Mouse (Mus musculus) spleen, postnatal 4 days (tissue): ENCODE data around the gene Efna5.

Experiments used
- DNase-seq, 2 experiments: peaks; one replicate each; pipeline ENCODE4 v3.0.0; 2022; ENCODE audit warnings: low spot score in 2 of 2

Gene Efna5

DNA sequence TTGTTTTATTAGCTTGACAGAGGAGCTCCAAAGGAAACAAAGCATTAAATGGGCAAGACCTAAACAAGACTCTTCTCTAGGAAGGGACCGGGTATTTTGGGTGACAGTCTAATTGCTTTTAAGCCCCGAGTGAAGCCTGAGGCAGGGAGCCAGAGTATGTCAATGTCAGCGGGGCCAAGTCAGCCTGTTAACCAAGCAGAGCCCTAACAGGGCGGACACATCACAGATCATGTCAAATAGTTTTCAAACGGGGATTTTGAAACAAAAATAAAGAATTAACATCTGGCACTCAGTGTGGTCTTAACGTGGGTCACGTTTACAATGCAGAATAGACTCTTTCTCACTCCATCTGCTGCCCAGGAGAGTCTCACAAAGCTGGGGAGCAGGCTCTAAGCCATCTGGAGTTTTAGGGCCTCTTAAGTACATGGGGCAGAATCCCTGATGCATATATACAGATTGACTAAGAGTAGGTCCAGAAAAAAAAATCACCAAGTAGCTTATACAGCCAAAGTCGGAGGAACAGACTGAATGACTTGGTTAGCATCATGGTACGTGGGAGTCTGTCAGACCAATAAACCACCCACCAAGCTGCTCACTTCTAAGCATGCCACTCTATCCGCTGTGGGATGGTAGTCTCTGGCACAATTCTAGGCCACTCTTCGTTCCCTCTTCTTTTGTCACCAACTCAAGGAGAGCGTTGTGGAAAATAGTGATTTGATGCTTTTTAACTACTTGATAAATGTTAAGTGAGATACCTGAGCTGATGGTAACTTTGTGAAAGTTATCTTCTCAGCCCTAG lies 223.1 kb downstream of the Efna5 start:
- DNase-seq, result no peak

GRCm38 (mm10) chr17:62657051-62657450 lies 224.1 kb downstream of the Efna5 start:
- no peak for DNase-seq

DNA sequence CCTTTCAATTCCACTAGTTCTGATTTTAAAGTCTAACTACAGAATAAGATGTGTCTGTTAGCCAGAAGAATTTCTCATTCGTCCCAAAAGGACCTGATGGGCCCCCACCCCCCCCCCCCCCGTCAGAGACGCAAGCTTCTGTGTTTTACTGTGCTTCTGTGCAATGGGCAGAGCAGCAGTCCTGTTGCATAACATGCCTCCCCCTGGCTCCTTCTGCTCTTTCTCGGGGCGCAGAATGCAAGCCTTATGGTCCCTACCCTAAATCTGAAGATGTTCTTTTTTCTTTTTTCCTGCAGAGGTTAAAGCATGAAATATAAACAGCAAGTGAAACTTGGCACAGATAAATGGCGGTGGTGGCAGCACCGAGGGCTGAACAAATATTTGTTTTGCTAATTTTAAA lies 224.5 kb downstream of the Efna5 start:
- DNase-seq, result no peak

DNA sequence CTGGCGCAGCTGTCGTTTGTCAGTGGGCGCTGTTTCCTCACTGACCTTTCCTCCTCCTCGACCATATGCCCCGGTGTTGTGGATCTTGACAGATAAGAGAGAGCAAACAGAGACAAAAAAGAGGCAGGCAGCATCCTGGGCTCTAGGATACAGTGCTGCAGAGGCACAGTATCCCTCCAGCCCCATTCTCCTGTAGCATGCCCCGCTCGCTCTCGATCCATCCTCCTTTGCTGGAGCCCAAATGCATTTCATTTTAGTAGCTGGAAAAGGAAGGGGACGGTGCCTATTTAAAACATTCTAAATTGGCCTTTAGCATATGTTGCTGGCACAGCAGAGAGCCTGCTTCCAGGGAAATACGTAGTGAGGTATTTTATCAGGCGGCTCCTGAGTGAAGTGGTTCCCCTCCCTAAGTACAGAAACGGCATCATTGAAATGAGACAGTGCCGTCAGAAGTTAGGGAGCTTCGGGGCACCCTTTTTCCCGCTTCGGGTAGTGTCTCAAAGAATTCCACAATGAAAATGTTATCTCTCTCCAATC lies 225.2 kb downstream of the Efna5 start:
- no peak for DNase-seq

GRCm38 (mm10) chr17:62652451-62652850 lies 228.7 kb downstream of the Efna5 start:
- DNase-seq, result no peak

- DNase-seq, result no peak
Observed at GRCm38 (mm10) chr17:62651696-62652095, 229.4 kb downstream of the Efna5 start.

- no peak for DNase-seq
Observed at GRCm38 (mm10) chr17:62649293-62649950, 231.7 kb downstream of the Efna5 start.

DNA sequence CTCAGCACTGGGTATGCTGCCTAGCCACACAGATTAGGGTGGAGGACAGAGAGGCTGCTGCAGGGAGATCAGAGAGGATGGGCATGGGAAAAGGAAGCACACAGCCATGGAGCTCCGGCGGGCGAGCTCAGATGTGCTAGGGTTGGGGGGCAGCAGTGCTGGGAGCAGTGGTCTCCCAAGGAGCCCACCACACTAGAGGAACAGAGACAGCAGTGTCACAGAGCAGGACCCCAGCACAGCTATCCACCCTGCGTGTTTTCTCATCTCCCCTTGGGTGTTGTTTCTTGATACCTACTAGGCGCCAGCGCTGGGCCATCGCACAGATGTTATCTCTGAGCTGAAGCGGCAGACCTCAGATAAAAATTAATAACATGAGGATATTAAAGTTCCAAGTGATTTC lies 234.3 kb downstream of the Efna5 start:
- DNase-seq, result no peak

DNA sequence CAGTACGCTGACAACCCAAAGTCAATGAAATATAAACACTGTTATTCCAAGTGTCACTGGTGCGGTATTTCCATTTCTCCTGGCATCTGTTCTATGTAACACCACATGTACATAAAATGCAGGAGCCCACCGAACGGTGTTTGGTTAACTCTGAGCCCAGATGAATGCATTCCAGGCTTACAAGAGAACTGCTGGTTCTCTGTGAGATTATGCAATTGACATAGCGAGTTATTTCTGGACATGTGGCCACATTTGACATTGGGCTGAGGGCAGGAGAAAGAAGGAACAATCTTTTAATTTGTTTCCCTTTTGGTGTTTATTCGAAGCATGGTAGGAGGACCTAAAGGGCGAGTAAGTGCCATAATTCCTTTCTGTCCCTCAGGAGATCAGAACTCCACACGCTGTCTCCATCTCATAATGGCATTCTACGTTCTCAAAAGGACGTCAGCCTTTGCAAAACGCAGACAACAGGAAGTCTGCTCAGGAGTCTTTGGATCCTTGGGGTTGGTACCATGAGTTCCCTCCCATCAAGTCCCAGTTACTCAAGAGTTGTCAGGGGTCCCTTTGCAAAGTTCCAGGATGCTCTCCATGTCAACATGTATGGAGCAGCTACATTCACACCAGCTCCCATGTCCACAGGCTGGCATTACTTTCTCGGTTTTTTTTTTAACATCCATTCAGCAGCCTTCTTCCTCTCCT lies 238.5 kb downstream of the Efna5 start:
- no peak for DNase-seq

GRCm38 (mm10) chr17:62640654-62641053 lies 240.5 kb downstream of the Efna5 start:
- no peak for DNase-seq

DNA sequence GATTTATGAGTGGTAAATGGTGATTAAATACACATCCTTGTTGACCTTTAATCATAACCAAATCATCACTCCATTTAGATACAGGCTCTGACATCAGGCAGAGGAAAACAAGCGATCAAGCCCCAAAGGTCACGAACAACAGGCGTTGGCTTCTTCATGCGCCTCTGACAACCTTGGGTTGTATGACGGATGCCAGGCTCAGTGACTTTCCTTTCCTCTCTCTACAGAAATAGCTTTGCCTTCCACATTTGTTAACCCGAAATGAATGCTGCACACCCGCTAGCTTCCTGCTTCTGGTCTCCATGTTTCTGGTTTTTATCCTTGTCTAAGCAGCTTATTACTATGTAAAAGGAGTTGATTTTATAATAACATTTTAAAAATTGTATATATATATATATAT lies 244.2 kb downstream of the Efna5 start:
- DNase-seq, result no peak

GRCm38 (mm10) chr17:62634937-62635336 lies 246.2 kb downstream of the Efna5 start:
- no peak for DNase-seq

GRCm38 (mm10) chr17:62628474-62628873 lies 252.6 kb downstream of the Efna5 start:
- no peak for DNase-seq

- no peak for DNase-seq
Observed at GRCm38 (mm10) chr17:62627508-62627907, 253.6 kb downstream of the Efna5 start.

DNA sequence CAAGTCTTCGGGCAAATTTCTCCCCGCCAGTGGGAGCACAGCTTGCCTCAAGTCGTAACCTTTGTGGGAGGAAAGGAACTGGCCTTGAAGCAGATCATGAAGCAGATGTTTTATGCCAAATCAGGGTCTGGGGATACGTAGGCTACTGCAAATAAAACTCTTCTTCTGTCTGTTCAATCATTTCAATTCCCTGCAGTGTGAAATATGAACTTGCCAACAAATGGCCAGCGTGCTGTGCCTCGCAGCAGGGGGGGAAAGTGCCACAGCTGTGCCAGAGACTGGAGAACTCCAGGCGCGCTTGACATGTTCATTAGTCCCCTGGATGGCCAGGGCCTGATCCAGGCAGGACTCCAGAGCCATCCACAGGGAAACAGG lies 255.5 kb downstream of the Efna5 start:
- DNase-seq, result no peak

GRCm38 (mm10) chr17:62624804-62625645 lies 256.1 kb downstream of the Efna5 start:
- DNase-seq, result no peak

DNA sequence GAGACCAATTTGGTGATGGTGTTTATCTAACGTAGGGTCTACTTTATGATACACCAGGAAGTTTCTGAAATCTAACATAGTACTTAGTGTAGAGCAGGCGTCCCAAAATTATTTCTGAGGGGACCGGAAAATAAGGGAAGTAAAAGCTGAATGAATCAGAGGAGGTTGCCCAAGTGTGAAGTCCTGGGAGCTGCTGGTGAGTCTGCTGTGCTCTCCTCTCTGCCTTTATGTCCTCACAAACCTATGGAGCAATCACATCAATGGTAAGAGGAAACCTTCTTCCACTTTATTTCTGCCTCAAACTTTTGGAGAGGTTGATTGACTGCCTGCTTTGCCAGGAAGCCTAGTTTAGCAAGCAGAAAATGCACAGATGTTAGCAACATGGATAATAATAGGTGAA lies 257.9 kb downstream of the Efna5 start:
- no peak for DNase-seq

- DNase-seq, result no peak
Observed at GRCm38 (mm10) chr17:62622481-62622880, 258.6 kb downstream of the Efna5 start.

DNA sequence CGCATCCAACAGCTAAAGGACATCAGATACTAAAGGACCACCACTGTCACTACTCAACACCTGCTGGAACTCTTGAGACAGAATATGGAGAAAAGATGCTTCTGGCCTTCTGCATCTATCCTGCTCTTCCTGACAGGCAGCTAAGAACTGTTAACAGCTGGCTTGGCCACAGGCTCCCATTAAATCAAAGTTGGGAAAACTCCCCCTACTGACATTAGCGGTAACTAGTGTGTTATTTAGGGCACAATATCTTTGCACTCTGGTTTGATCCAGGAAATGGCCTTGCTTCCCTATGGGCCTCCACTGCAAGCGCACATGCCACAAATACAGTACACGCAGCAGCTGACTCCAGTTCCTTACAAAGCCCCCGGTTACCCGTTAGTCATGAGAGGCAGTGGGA lies 266.0 kb downstream of the Efna5 start:
- DNase-seq, result no peak

DNA sequence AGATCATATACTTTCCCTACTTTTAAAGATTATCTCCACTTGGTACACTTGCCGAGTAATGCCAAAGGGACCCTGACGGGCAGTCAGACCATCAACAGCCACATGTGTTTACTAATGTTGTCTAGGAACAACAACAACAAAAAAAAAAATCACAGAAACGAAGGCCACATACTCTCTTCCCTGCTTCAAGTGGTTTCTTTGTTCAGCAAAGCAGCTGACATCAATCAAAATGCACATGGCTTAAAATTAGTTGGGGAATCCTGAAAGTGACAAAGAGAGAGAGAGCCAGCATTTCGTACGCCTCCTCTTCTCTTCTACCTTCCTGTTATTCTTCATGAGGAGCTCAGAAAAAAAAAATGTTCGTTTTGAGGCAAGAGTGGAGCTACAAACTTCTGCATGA lies 266.4 kb downstream of the Efna5 start:
- no peak for DNase-seq

DNA sequence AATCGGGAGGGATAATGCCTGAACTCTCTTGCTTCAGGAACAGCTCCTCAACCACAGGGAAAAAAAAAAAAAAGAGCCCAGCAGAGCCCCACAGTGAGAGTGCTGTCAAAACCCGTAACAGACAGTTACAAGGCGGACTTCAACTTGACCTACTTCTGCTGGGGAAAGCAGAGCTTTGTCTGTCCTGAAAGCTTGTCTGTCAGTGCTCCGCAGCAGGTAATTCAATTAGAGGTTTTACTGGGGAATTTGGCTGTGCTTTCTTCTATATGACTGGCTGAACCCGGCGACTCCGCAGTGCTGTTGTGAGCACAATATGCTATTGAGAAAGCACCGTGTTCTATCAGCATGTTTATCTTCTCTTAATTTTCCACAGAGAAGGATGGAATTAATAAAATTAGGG lies 266.9 kb downstream of the Efna5 start:
- no peak for DNase-seq

GRCm38 (mm10) chr17:62613232-62613631 lies 267.9 kb downstream of the Efna5 start:
- no peak for DNase-seq
